Mouse (Mus musculus) brain, embryonic 14.5 days (tissue): ENCODE measurements around the gene Ccl27a. TPM values are rescaled to one million over a fixed set of nuclear protein-coding genes. Genes with fewer than 3 reads are reported as not detected.
A peak's percentile ranks its signal among the peaks of the same experiment; 100 is the strongest.

ENCODE experiments used
- DNase-seq: peaks from one replicate; pipeline ENCODE4 v3.0.0-alpha.2; 2011; ENCODE audit warnings: low read depth
- CTCF ChIP-seq: fragments of 200-500 bp; IDR thresholded peaks from 2 replicates; pipeline ENCODE4 v1.5.1; 2012; ENCODE audit warnings: inconsistent platforms, mild to moderate bottlenecking, moderate library complexity, borderline replicate concordance; ENCODE audit not compliant: insufficient read depth, insufficient read length; ENCODE audit errors: extremely low read depth
- POLR2A ChIP-seq: fragments of 200-500 bp; IDR thresholded peaks from 2 replicates; pipeline ENCODE4 v1.6.1; 2012; ENCODE audit warnings: mild to moderate bottlenecking, inconsistent platforms, borderline replicate concordance; ENCODE audit not compliant: poor library complexity, insufficient read depth, insufficient read length, severe bottlenecking; ENCODE audit errors: extremely low read depth
- polyA plus RNA-seq: library from polyadenylated mRNA; depleted of rRNA; stranded (reverse); fragments of >200 nt; gene quantifications from 2 replicates; pipeline ENCODE4 v1.2.3, GENCODE M21; 2012

Gene Ccl27a
- polyA plus RNA-seq, 1 experiment = 314 TPM

- peak; percentile 89 for DNase-seq
- TF ChIP-seq CTCF (no peak), POLR2A (0 out of 2 replicates have a peak, but pooled peaks have one; percentile 28)
These were observed 13.7 kb downstream of the Ccl27a start for GRCm38 (mm10) chr4:41760288-41760721.

- TF ChIP-seq CTCF (no peak), POLR2A (no peak)
These were observed 14.3 kb downstream of the Ccl27a start for GRCm38 (mm10) chr4:41759656-41760287.

GRCm38 (mm10) chr4:41759206-41759605 lies 14.8 kb downstream of the Ccl27a start:
- no peak for DNase-seq
- TF ChIP-seq CTCF (no peak), POLR2A (no peak)

More at GRCm38 (mm10) chr4:41759656-41760287, 14.3 kb downstream of the Ccl27a start:
- DNase-seq = no peak

- DNase-seq = no peak
- TF ChIP-seq CTCF (no peak), POLR2A (no peak)
These were observed 15.3 kb downstream of the Ccl27a start for GRCm38 (mm10) chr4:41758701-41759100.

GRCm38 (mm10) chr4:41758021-41758420 lies 16.0 kb downstream of the Ccl27a start:
- TF ChIP-seq CTCF (no peak), POLR2A (no peak)
- DNase-seq = no peak

GRCm38 (mm10) chr4:41757321-41757720 lies 16.7 kb downstream of the Ccl27a start:
- TF ChIP-seq CTCF (no peak), POLR2A (no peak)
- no peak for DNase-seq

- DNase-seq = no peak
- no peak for TF ChIP-seq CTCF
- no peak for TF ChIP-seq POLR2A
These were observed 17.6 kb downstream of the Ccl27a start for GRCm38 (mm10) chr4:41756440-41756839.

- no peak for TF ChIP-seq POLR2A
- peak; percentile 88 for TF ChIP-seq CTCF
- peak; percentile 87 for DNase-seq
These were observed 18.4 kb downstream of the Ccl27a start, which contains the start of gene Sigmar1 for GRCm38 (mm10) chr4:41755338-41756305. Gene Sigmar1 (minus strand): TSS chr4:41756157.

- TF ChIP-seq POLR2A (no peak), CTCF (no peak)
- no peak for DNase-seq
These were observed 19.2 kb downstream of the Ccl27a start, which contains the start of gene Galt for GRCm38 (mm10) chr4:41754797-41755337. Gene Galt (plus strand): TSS chr4:41755228.

GRCm38 (mm10) chr4:41745021-41745420 lies 29.0 kb downstream of the Ccl27a start:
- DNase-seq = no peak
- TF ChIP-seq POLR2A (no peak), CTCF (no peak)

- TF ChIP-seq CTCF (no peak), POLR2A (no peak)
- DNase-seq = no peak
These were observed 29.9 kb downstream of the Ccl27a start for GRCm38 (mm10) chr4:41744131-41744530.
